Mouse (Mus musculus): ENCODE results near the gene Mettl7a3. TPM values are rescaled to one million over a fixed set of nuclear protein-coding genes. Genes with fewer than 3 reads are reported as not detected.
A peak's percentile ranks its signal among the peaks of the same experiment; 100 is the strongest.

Mettl7a3 gene
- total and polyA plus RNA-seq, 3 experiments = 0.12 to 0.70 TPM; not detected in 1

DNA sequence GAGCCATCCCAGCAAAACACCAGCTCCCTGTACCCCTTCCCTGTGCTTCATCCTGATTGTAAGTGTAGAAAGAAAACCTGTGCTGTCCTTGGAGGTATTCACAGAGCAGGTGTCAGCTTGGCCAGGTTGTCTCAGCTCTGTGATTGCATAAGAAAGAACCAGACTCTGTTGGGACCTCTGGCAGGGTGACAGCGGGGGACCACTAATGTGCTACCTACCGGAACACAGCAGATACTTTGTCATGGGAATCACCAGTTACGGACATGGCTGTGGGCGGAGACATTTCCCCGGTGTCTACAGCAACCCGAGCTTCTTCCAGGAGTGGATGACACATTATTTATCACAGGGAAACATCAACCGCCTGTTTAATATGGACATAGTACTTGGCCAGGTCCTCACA is 42.4 kb upstream of the Mettl7a3 start:
- H3K9me3 ChIP-seq (replicated peaks; ENCODE audit: insufficient read depth, low read length) = no peaks in the 10 kb centered on the region
- no peak for TF ChIP-seq POLR2AphosphoS5 (IDR thresholded peaks at IDR 0.05; ENCODE audit: borderline replicate concordance, low read depth, low read length)
- no peak for TF ChIP-seq SIN3A (IDR thresholded peaks at IDR 0.05; ENCODE audit: low read length)
- TF ChIP-seq MAX (IDR thresholded peaks at IDR 0.05; ENCODE audit: low read length) = no peak
- no peak for TF ChIP-seq USF1 (IDR thresholded peaks at IDR 0.05; ENCODE audit: low read depth, low read length)
- TF ChIP-seq MXI1 (IDR thresholded peaks at IDR 0.05; ENCODE audit: low read depth, low read length) = no peak
- TF ChIP-seq ELF1 (IDR thresholded peaks at IDR 0.05; ENCODE audit: low read depth, low read length) = no peak
- no peak for TF ChIP-seq MEF2A (IDR thresholded peaks at IDR 0.05; ENCODE audit: extremely low read depth, insufficient replicate concordance, low read depth, low read length, poor library complexity, severe bottlenecking)
- no peaks in the 10 kb centered on the region; a peak in 1 of 4 replicates for H3K27me3 ChIP-seq (ENCODE audit: control insufficient read depth in 1 of 2, insufficient read depth in 2 of 2, low read length in 2 of 2)

DNA sequence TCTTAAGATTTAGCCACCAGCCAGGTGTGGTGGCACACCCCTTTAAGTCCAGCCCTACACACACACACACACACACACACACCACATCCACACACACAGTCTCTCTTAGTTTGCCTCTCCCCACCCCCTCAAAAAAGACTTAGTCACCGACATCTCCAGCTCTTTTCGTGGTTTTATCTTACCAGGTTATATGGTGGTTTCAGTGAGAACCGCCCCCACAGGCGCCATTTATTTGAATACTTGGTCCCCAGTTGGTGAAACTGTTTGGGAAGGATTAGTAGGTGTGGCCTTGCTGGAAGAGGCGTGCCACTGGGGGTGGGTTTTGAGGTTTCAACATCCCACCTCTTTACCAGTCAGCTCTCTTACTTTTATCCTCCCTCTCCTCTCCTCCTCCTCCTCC is 36.9 kb upstream of the Mettl7a3 start:
- no peak overlapping the region for H3K9ac ChIP-seq (ENCODE audit: control insufficient read depth, low read depth, low read length, poor library complexity, severe bottlenecking)
- no peak overlapping the region for H3K4me3 ChIP-seq (ENCODE audit: control insufficient read depth in 1 of 2, insufficient read depth in 1 of 2, low read depth in 2 of 2, low read length in 2 of 2)
- H3K36me3 ChIP-seq (ENCODE audit: control insufficient read depth in 1 of 2, insufficient read depth in 2 of 2, low read length in 2 of 2) = peaks cover 0 to 14% of the 10 kb centered on the region in 2 experiments; a peak in 2 of 4 replicates
- peak; percentile 59 for DNase-seq (ENCODE audit: low read depth, low spot score)
- TF ChIP-seq POLR2A (IDR thresholded peaks at IDR 0.05; ENCODE audit: control insufficient read depth in 1 of 2, insufficient read depth in 1 of 2, low read depth in 1 of 2, low read length in 2 of 2, poor library complexity in 1 of 2) = no peak
- no peak for TF ChIP-seq SMC3 (IDR thresholded peaks at IDR 0.05; ENCODE audit: low read depth, low read length)
- H3K9me3 ChIP-seq (replicated peaks; ENCODE audit: insufficient read depth, low read length) = no peaks in the 10 kb centered on the region
- peaks cover 15 to 16% of the 10 kb centered on the region in 2 experiments for H3K4me1 ChIP-seq (ENCODE audit: control insufficient read depth in 1 of 2, insufficient read depth in 2 of 2, low read length in 2 of 2)
- no peaks in the 10 kb centered on the region; a peak in 1 of 4 replicates for H3K27me3 ChIP-seq (ENCODE audit: control insufficient read depth in 1 of 2, insufficient read depth in 2 of 2, low read length in 2 of 2)
- H3K27ac ChIP-seq (ENCODE audit: control insufficient read depth, low read depth, low read length) = no peak overlapping the region
- no peaks in the 10 kb centered on the region for H3K79me2 ChIP-seq (ENCODE audit: control insufficient read depth, insufficient read depth, low read length, poor library complexity)

More for the DNA sequence above, 42.4 kb upstream of the Mettl7a3 start:
- DNase-seq (ENCODE audit: low read depth, low spot score) = no peak
- H3K4me1 ChIP-seq (ENCODE audit: control insufficient read depth in 1 of 2, insufficient read depth in 2 of 2, low read length in 2 of 2) = no peaks in the 10 kb centered on the region
- no peak overlapping the region for H3K4me3 ChIP-seq (ENCODE audit: control insufficient read depth in 1 of 2, insufficient read depth in 1 of 2, low read depth in 2 of 2, low read length in 2 of 2)
- no peak overlapping the region for H3K9ac ChIP-seq (ENCODE audit: control insufficient read depth, low read depth, low read length, poor library complexity, severe bottlenecking)
- no peaks in the 10 kb centered on the region for H3K36me3 ChIP-seq (ENCODE audit: control insufficient read depth in 1 of 2, insufficient read depth in 2 of 2, low read length in 2 of 2)
- H3K27ac ChIP-seq (ENCODE audit: control insufficient read depth, low read depth, low read length) = no peak overlapping the region
- H3K79me2 ChIP-seq (ENCODE audit: control insufficient read depth, insufficient read depth, low read length, poor library complexity) = no peaks in the 10 kb centered on the region

DNA sequence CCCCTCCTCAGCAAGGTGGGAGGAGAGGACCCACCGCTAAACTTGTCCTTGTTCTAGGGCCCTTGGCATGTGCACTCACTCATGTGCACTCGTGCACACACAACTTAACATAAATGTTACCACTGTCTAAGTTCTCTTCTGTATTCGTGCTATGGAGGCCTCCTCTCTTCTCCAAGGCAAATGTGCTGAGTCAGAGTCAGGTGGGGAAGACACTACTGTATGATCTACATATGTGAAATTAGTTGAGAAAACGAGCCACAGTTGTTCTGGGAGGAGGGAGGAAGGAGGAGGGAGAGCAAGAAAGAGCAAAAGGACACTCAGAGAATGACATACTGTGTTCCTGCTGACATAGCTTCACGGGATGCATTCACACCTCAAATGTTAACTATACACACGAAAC is 34.2 kb upstream of the Mettl7a3 start:
- Histone ChIP-seq H3K27me3 (ENCODE audit: control insufficient read depth in 1 of 2, insufficient read depth in 2 of 2, low read length in 2 of 2) (no peaks in the 10 kb centered on the region), H3K27ac (ENCODE audit: control insufficient read depth, low read depth, low read length) (peak overlapping the region; percentile 22; the same call in 1 of the 2 replicates), H3K79me2 (ENCODE audit: control insufficient read depth, insufficient read depth, low read length, poor library complexity) (peaks cover 4% of the 10 kb centered on the region; the same call in 1 of the 2 replicates), H3K36me3 (ENCODE audit: control insufficient read depth in 1 of 2, insufficient read depth in 2 of 2, low read length in 2 of 2) (peaks cover 0 to 22% of the 10 kb centered on the region in 2 experiments; a peak in 2 of 4 replicates), H3K4me1 (ENCODE audit: control insufficient read depth in 1 of 2, insufficient read depth in 2 of 2, low read length in 2 of 2) (peaks cover 19 to 23% of the 10 kb centered on the region in 2 experiments), H3K4me3 (ENCODE audit: control insufficient read depth in 1 of 2, insufficient read depth in 1 of 2, low read depth in 2 of 2, low read length in 2 of 2) (no peak overlapping the region), H3K9me3 (replicated peaks; ENCODE audit: insufficient read depth, low read length) (no peaks in the 10 kb centered on the region), H3K9ac (ENCODE audit: control insufficient read depth, low read depth, low read length, poor library complexity, severe bottlenecking) (no peak overlapping the region)
- TF ChIP-seq GABPA (IDR thresholded peaks at IDR 0.05; ENCODE audit: low read depth, low read length) (peak; percentile 77; the same call in 1 of the 2 replicates), ETS1 (IDR thresholded peaks at IDR 0.05; ENCODE audit: low read depth, low read length) (peak; percentile 73), UBTF (IDR thresholded peaks at IDR 0.05; ENCODE audit: borderline replicate concordance, insufficient read depth, low read depth, low read length) (no peak), POLR2AphosphoS5 (IDR thresholded peaks at IDR 0.05; ENCODE audit: borderline replicate concordance, low read depth, low read length) (no peak), USF1 (IDR thresholded peaks at IDR 0.05; ENCODE audit: low read depth, low read length) (0 out of 2 replicates have a peak, but pooled peaks have one; percentile 19), MXI1 (IDR thresholded peaks at IDR 0.05; ENCODE audit: low read depth, low read length) (peak; percentile 10; the same call in 1 of the 2 replicates), RCOR1 (IDR thresholded peaks at IDR 0.05; ENCODE audit: low read depth, low read length) (no peak), MAFK (IDR thresholded peaks at IDR 0.05; ENCODE audit: borderline replicate concordance, low read depth, low read length) (peak; percentile 89), BHLHE40 (IDR thresholded peaks at IDR 0.05; ENCODE audit: borderline replicate concordance, low read depth, low read length) (no peak)
- DNase-seq (ENCODE audit: low read depth, low spot score) = peak; percentile 74

Data from MEL (cell line).